Mouse (Mus musculus) gastrocnemius, postnatal 4 days (tissue): Measurements from ENCODE around the gene Mapk6. TPM values are rescaled to one million over a fixed set of nuclear protein-coding genes. Genes with fewer than 3 reads are reported as not detected.

Experiments
- DNase-seq, 2 experiments: peaks; one replicate each; pipeline ENCODE4 v3.0.0; 2021 to 2022; ENCODE audit warnings: low spot score in 2 of 2, mixed read lengths in 2 of 2
- total RNA-seq, 2 experiments: library from RNA; stranded (reverse); gene quantifications; 2 replicates each; pipeline ENCODE4 v1.2.3; 2021

Mapk6 gene
- total RNA-seq, 2 experiments from 2014 or later, result 49.1 to 51.6 TPM

GRCm38 (mm10) chr9:75328047-75328446 is 81.8 kb downstream of the Mapk6 start:
- DNase-seq, result no peak

- no peak for DNase-seq
Measured at GRCm38 (mm10) chr9:75322099-75322885, 87.5 kb downstream of the Mapk6 start.

DNA sequence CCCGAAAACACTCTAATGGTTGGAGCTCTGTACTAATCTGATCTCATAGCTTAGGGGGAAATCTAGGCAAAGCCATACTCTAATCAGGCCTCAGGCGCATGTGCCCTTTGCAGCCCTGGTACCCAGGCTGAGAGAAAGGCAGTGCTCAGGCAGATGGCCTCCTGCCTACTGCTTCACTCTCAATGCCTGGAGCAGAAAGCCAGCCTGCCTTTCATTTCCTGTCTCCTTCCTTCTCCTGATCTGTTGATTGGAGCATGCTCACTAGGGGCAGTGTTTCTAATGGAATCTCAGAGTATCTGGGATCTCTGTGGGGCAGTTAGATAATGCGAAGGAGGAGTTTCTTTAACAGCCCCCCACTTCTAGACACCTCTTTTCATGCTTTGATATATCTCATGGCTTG is 90.4 kb downstream of the Mapk6 start:
- DNase-seq, result no peak

Other genes with a start within 250 kb of the Mapk6 start
- gene Myo5c, start 178.0 kb downstream of the Mapk6 start, total RNA-seq, result 10 to 100 TPM in 1 of 2 experiments, 1 to 10 TPM in 1; 5.7 to 11.4 TPM
- gene Gnb5, start 103.7 kb downstream of the Mapk6 start, total RNA-seq, result 10 to 100 TPM; 12.1 to 14.9 TPM
- gene Bcl2l10, start 62.2 kb downstream of the Mapk6 start, total RNA-seq, result not detected
- 10 to 100 TPM; 27.4 to 31.6 TPM for gene Leo1, start 31.5 kb upstream of the Mapk6 start, total RNA-seq
- gene Tmod3, start 149.7 kb upstream of the Mapk6 start, total RNA-seq, result 10 to 100 TPM; 52.4 to 59.7 TPM
- 10 to 100 TPM; 22.5 to 28.1 TPM for gene Tmod2, start 201.3 kb upstream of the Mapk6 start, total RNA-seq
- 10 to 100 TPM; 17.6 to 20.1 TPM for gene Lysmd2, start 215.7 kb upstream of the Mapk6 start, total RNA-seq